Mouse (Mus musculus): Measurements from ENCODE around the gene Ivns1abp. TPM values are rescaled to one million over a fixed set of nuclear protein-coding genes. Genes with fewer than 3 reads are reported as not detected.

Gene Ivns1abp
- polyA plus RNA-seq, 1 experiment from 2014 or later = 248 TPM

GRCm38 (mm10) chr1:151371543-151371942, 27.3 kb downstream of the Ivns1abp start:
- peaks cover 27% of the 10 kb centered on the region for H3K36me3 ChIP-seq
- H3K4me3 ChIP-seq = no peak overlapping the region
- H3K4me1 ChIP-seq (replicated peaks) = no peaks in the 10 kb centered on the region
- no peak overlapping the region for H3K27ac ChIP-seq (replicated peaks)
- whole genome bisulfite sequencing = 84% methylated on average over 5 of the region's 5 CpGs
- no peak for ATAC-seq (ENCODE audit: low read depth)
- no peak overlapping the region for H3K4me2 ChIP-seq
- H3K9ac ChIP-seq = no peak overlapping the region
- H3K9me3 ChIP-seq = no peaks in the 10 kb centered on the region
- H3K27me3 ChIP-seq = no peaks in the 10 kb centered on the region

GRCm38 (mm10) chr1:151372823-151373222, 28.5 kb downstream of the Ivns1abp start:
- no peaks in the 10 kb centered on the region for H3K27me3 ChIP-seq
- H3K27ac ChIP-seq (replicated peaks) = no peak overlapping the region
- ATAC-seq (ENCODE audit: low read depth) = no peak
- H3K9ac ChIP-seq = no peak overlapping the region
- peaks cover 20% of the 10 kb centered on the region for H3K36me3 ChIP-seq
- H3K4me1 ChIP-seq (replicated peaks) = no peaks in the 10 kb centered on the region
- 93% methylated on average over 1 of the region's 1 CpGs for WGBS
- no peak overlapping the region for H3K4me2 ChIP-seq
- H3K4me3 ChIP-seq = no peak overlapping the region
- no peaks in the 10 kb centered on the region for H3K9me3 ChIP-seq

- 86% methylated on average over 3 of the region's 3 CpGs for WGBS
- Histone ChIP-seq H3K27ac (replicated peaks) (no peak overlapping the region), H3K9me3 (no peaks in the 10 kb centered on the region), H3K4me2 (no peak overlapping the region), H3K4me3 (no peak overlapping the region), H3K9ac (no peak overlapping the region), H3K27me3 (no peaks in the 10 kb centered on the region), H3K36me3 (peaks cover 17% of the 10 kb centered on the region), H3K4me1 (replicated peaks) (no peaks in the 10 kb centered on the region)
- ATAC-seq (ENCODE audit: low read depth) = no peak
Observed at GRCm38 (mm10) chr1:151377353-151377752, 33.1 kb downstream of the Ivns1abp start.

DNA sequence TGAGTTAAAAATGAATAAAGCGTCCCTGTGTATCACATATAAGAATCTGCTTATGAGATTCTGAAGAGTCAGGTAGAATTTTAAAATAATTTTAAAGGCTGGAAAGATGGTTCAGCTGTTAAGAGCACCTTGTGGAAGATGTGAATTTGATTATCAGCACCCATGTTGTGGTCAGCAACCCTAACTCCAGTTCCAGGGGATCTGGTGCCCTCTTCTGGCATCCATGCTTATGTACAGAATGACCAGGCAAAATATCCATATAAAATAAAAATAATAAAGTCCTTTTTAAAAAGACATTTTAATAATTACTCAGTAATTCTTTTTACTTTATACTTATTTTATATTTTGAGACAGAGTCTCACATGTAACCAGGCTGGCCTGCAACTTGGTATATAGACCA, 45.8 kb downstream of the Ivns1abp start:
- Histone ChIP-seq H3K4me3 (no peak overlapping the region), H3K27ac (replicated peaks) (no peak overlapping the region), H3K4me2 (no peak overlapping the region), H3K4me1 (replicated peaks) (no peaks in the 10 kb centered on the region), H3K27me3 (no peaks in the 10 kb centered on the region), H3K9ac (no peak overlapping the region), H3K36me3 (peaks cover 7% of the 10 kb centered on the region; the same call in 1 of the 2 replicates), H3K9me3 (no peaks in the 10 kb centered on the region)
- whole genome bisulfite sequencing = 98% methylated on average over 1 of the region's 1 CpGs
- ATAC-seq (ENCODE audit: low read depth) = no peak

DNA sequence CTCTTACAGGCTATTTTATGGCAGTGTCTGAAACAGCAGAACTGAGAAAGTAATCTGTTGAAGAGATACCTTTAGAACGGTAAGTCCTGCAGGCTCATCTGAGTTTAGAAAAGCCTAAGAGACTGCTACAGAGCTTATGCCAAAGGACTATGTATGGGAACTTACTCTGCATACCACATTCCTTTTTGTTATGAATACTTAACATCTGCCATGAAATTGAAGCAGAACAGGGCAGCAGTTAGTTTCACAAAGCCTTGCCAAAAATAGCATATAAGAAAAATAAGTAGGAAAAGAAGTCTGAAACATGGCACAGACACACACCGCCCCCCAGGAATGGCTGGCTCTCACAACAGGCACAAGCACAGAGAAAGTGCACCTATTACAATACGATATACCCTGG, 65.5 kb downstream of the Ivns1abp start:
- no peak overlapping the region for H3K9ac ChIP-seq
- 93% methylated on average over 3 of the region's 3 CpGs for WGBS
- H3K4me2 ChIP-seq = no peak overlapping the region
- H3K4me1 ChIP-seq (replicated peaks) = no peaks in the 10 kb centered on the region
- ATAC-seq (ENCODE audit: low read depth) = no peak
- peaks cover 42% of the 10 kb centered on the region for H3K36me3 ChIP-seq
- no peak overlapping the region for H3K27ac ChIP-seq (replicated peaks)
- no peaks in the 10 kb centered on the region for H3K9me3 ChIP-seq
- no peak overlapping the region for H3K4me3 ChIP-seq
- H3K27me3 ChIP-seq = no peaks in the 10 kb centered on the region

Other genes with a start within 250 kb of the Ivns1abp start
- gene Gm47985, start 161.9 kb upstream of the Ivns1abp start, polyA plus RNA-seq (2015; fragmentation: Nextera tagmentation; extraction: Ambion mirVana) = 0.14 TPM in 1 of 2 replicates, not detected in the other
- not detected in 2 replicates for gene Gm8947, start 152.1 kb upstream of the Ivns1abp start, polyA plus RNA-seq (2015; fragmentation: Nextera tagmentation; extraction: Ambion mirVana)
- not detected in 2 replicates for gene Gm47995, start 146.0 kb upstream of the Ivns1abp start, polyA plus RNA-seq (2015; fragmentation: Nextera tagmentation; extraction: Ambion mirVana)
- gene 3110040M04Rik, start 140.4 kb upstream of the Ivns1abp start, polyA plus RNA-seq (2015; fragmentation: Nextera tagmentation; extraction: Ambion mirVana) = not detected in 2 replicates
- gene Gm47996, start 134.3 kb upstream of the Ivns1abp start, polyA plus RNA-seq (2015; fragmentation: Nextera tagmentation; extraction: Ambion mirVana) = not detected in 2 replicates
- 15.5 and 20.2 TPM in 2 replicates for gene Swt1, start 84.0 kb downstream of the Ivns1abp start, polyA plus RNA-seq (2015; fragmentation: Nextera tagmentation; extraction: Ambion mirVana)
- gene Trmt1l, start 84.1 kb downstream of the Ivns1abp start, polyA plus RNA-seq (2015; fragmentation: Nextera tagmentation; extraction: Ambion mirVana) = 56.2 TPM in 2 replicates
- 112 and 121 TPM in 2 replicates for gene Rnf2, start 156.5 kb downstream of the Ivns1abp start, polyA plus RNA-seq (2015; fragmentation: Nextera tagmentation; extraction: Ambion mirVana)
- gene Fam129a, start 226.7 kb downstream of the Ivns1abp start, polyA plus RNA-seq (2015; fragmentation: Nextera tagmentation; extraction: Ambion mirVana) = 4.1 and 5.9 TPM in 2 replicates